ENCODE assay signal across 13 mouse cellular contexts in the genomic region with DNA sequence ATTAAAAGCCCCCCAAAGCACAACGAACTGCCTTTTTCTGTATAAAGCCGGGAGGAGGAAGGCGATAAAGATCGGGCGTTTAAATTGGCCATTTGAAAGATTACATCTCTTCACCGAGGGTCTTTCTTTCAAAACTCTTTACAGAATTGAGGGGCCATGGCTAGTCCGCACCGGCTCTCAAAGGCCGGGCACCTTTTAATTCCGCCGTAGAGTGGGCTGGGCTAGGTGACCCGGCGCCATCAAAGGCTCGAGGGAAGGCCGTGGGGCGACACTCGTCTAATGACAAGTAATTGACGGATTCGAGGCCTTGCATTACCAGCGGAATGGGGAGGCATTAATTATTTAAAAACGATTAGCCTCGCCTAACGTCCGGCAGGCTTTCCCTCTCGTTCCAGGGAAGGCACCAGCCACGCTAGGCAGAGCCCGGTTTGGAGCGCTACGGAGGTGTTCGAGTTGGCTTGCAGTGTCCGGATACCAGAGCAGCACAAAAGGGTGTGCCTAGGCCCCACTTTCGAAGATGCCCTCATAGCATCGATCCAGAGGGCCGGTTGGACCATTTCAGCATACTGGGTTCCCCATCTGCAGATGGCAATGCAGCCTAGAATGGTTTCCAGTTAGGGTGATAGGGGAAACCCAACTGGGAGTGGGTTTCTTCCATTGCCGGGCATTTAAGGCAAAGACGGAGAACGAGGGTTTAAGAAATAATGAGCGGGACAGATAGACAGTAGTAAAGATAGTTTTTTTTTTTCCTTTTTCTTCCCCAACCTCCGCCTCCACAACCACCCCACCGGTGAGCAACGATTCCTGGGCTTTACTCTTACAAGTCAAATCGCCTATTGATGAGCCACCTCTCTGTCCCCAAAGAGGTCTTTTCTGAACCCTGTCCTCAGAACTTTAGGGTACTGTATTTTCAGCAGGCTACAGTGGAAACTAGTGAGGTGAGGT. TPM values are rescaled to one million over a fixed set of nuclear protein-coding genes. Genes with fewer than 3 reads are reported as not detected.
DNase-seq lines count a peak whose midpoint lies in the region; ATAC-seq lines count a peak whose summit lies in the region.
"Had no signal": no experiment of that assay in that cellular context is flagged by ENCODE, and none has a peak within 500 bp of the region (broad histone marks: within the 10 kb centered on the region; RNA-seq: fewer than 3 reads in every experiment).

No protein-coding gene starts in this region.

- DNase-seq in heart, postnatal 25 days (ENCODE audit: low spot score), result no peak
- peak; percentile 42 for DNase-seq in ES-CJ7 (ENCODE audit: low read depth, low spot score)
- DNase-seq in midbrain, embryonic 11.5 days (ENCODE audit: low spot score, missing footprints), result peak; percentile 96
- DNase-seq in urinary bladder, adult 18-20 months (ENCODE audit: low spot score in 2 of 2), result no peak
- no peak for DNase-seq in adrenal gland, postnatal 25 days
- DNase-seq in right cerebral cortex, adult 2 months (ENCODE audit: low spot score in 2 of 2), result no peak
- DNase-seq: kidney, postnatal 36 days had no signal

- peaks cover 0 to 13% of the 10 kb centered on the region in 2 experiments; a peak in 1 of 4 replicates for H3K4me1 ChIP-seq in heart, embryonic 14.5 days (ENCODE audit: control insufficient read depth in 2 of 2, insufficient read depth in 2 of 2, low read length in 2 of 2)
- H3K4me1 ChIP-seq in intestine, embryonic 16.5 days (ENCODE audit: control insufficient read depth, insufficient read depth, low read length), result 0 out of 2 replicates have a peak, but pooled peaks cover 3% of the 10 kb centered on the region
- H3K4me1 ChIP-seq in midbrain, embryonic 11.5 days (ENCODE audit: control insufficient read depth, insufficient read depth, low read length), result peaks cover 2% of the 10 kb centered on the region; the same call in 1 of the 2 replicates

- ATAC-seq in heart, embryonic 14.5 days (ENCODE audit: insufficient number of reproducible peaks, insufficient read depth, low FRiP score, low read depth), result no peak
- no peak for ATAC-seq in intestine, embryonic 16.5 days
- ATAC-seq in midbrain, embryonic 11.5 days (ENCODE audit: low FRiP score), result no peak
- ATAC-seq: CD4-positive, CD25-positive, alpha-beta regulatory T cell, adult 4 months had no signal

- 0 out of 2 replicates have a peak overlapping the region, but pooled peaks have one; percentile 9 for H3K4me2 ChIP-seq in heart, embryonic 14.5 days (ENCODE audit: low read length)
- H3K4me2 ChIP-seq in intestine, embryonic 16.5 days (ENCODE audit: low read depth, low read length), result peak overlapping the region; percentile 7; the same call in 1 of the 2 replicates
- peak overlapping the region; percentile 40 for H3K4me2 ChIP-seq in midbrain, embryonic 11.5 days

- H3K9ac ChIP-seq in heart, embryonic 14.5 days (ENCODE audit: low read length), result no peak overlapping the region
- H3K9ac ChIP-seq in intestine, embryonic 16.5 days (ENCODE audit: low read depth, low read length), result peak overlapping the region; percentile 3; the same call in 1 of the 2 replicates
- H3K9ac ChIP-seq in midbrain, embryonic 11.5 days (ENCODE audit: low read length), result peak overlapping the region; percentile 65

- no peak overlapping the region for H3K27ac ChIP-seq in heart, embryonic 14.5 days (replicated peaks in 1 of 2; ENCODE audit: control insufficient read depth in 1 of 2, insufficient read depth in 1 of 2, low read depth in 2 of 2, low read length in 2 of 2)
- no peak overlapping the region for H3K27ac ChIP-seq in intestine, embryonic 16.5 days (ENCODE audit: low read length)
- H3K27ac ChIP-seq in midbrain, embryonic 11.5 days (ENCODE audit: low read depth, low read length), result peak overlapping the region; percentile 73
- H3K27ac ChIP-seq: forebrain, embryonic 10.5 days had no signal

- 2% methylated on average over 42 of the region's 42 CpGs for WGBS in heart, embryonic 14.5 days
- 10% methylated on average over 42 of the region's 42 CpGs for WGBS in intestine, embryonic 16.5 days
- WGBS in midbrain, embryonic 11.5 days, result 1% methylated on average over 42 of the region's 42 CpGs

- no peaks in the 10 kb centered on the region for H3K9me3 ChIP-seq in heart, embryonic 14.5 days (ENCODE audit: control insufficient read depth, low read length)
- H3K9me3 ChIP-seq in intestine, embryonic 16.5 days (ENCODE audit: control insufficient read depth, low read length), result no peaks in the 10 kb centered on the region
- H3K9me3 ChIP-seq in midbrain, embryonic 11.5 days (ENCODE audit: control insufficient read depth, low read length), result no peaks in the 10 kb centered on the region
- H3K9me3 ChIP-seq: forebrain, embryonic 10.5 days had no signal

- peaks cover 99% of the 10 kb centered on the region for H3K27me3 ChIP-seq in heart, embryonic 14.5 days (ENCODE audit: control insufficient read depth, insufficient read depth, low read length)
- peaks cover 89% of the 10 kb centered on the region for H3K27me3 ChIP-seq in intestine, embryonic 16.5 days (replicated peaks; ENCODE audit: control insufficient read depth, insufficient read depth, low read length)
- peaks cover 100% of the 10 kb centered on the region for H3K27me3 ChIP-seq in midbrain, embryonic 11.5 days (ENCODE audit: control insufficient read depth, insufficient read depth, low read length)

- peak overlapping the region in 1 of 2 experiments; percentile 16; a peak in 1 of 4 replicates for H3K4me3 ChIP-seq in heart, embryonic 14.5 days (ENCODE audit: control insufficient read depth in 1 of 2, insufficient read depth in 1 of 2, low read depth in 1 of 2, low read length in 2 of 2)
- peak overlapping the region; percentile 39 for H3K4me3 ChIP-seq in intestine, embryonic 16.5 days (ENCODE audit: low read length)
- peak overlapping the region; percentile 33 for H3K4me3 ChIP-seq in midbrain, embryonic 11.5 days (ENCODE audit: low read depth, low read length)
- H3K4me3 ChIP-seq: forebrain, embryonic 10.5 days had no signal

- intact Hi-C loops in heart, postnatal 25 days (cut with DNase I), result loop anchor here (10.0 kb wide), 2 partner anchors 674 to 954 kb away; a partner anchor contains a TSS

- no peaks in the 10 kb centered on the region for H3K36me3 ChIP-seq in heart, embryonic 14.5 days (ENCODE audit: control insufficient read depth, insufficient read depth, low read length)
- no peaks in the 10 kb centered on the region for H3K36me3 ChIP-seq in intestine, embryonic 16.5 days (ENCODE audit: control insufficient read depth, insufficient read depth, low read length)
- no peaks in the 10 kb centered on the region for H3K36me3 ChIP-seq in midbrain, embryonic 11.5 days (ENCODE audit: control insufficient read depth, insufficient read depth, low read length)
- H3K36me3 ChIP-seq: forebrain, embryonic 10.5 days had no signal

RNA-seq across cellular contexts. Expression of a gene that starts 8.1 kb away (rescaled TPM):
- polyA plus RNA-seq in heart, embryonic 14.5 days (2014; fragmentation: Nextera tagmentation; extraction: Ambion mirVana), result 0.24 TPM in 1 of 2 replicates, not detected in the other
- not detected for total RNA-seq in heart, postnatal 25 days (2021)
- polyA plus RNA-seq in intestine, embryonic 16.5 days (2015; fragmentation: Nextera tagmentation; extraction: Ambion mirVana), result 3.4 and 4.1 TPM in 2 replicates
- polyA plus RNA-seq in midbrain, embryonic 11.5 days (2014; fragmentation: Nextera tagmentation; extraction: Ambion mirVana), result 15.1 and 17.9 TPM in 2 replicates
- total RNA-seq in adrenal gland, postnatal 25 days (2021), result not detected in 2 replicates
- total RNA-seq: gastrocnemius, postnatal 4 days; left cerebral cortex, postnatal 36 days had no signal
- polyA plus RNA-seq: CD4-positive, CD25-positive, alpha-beta regulatory T cell, adult 4 months had no signal

Comparison
In these comparisons a context has a peak if more than half of its experiments do, and no peak if none do; other contexts are left out.
1. DNase-seq: peak in ES-CJ7 (single experiment) and midbrain, embryonic 11.5 days (single experiment); none in heart, postnatal 25 days (single experiment), urinary bladder, adult 18-20 months (0 of 2), adrenal gland, postnatal 25 days (single experiment) and right cerebral cortex, adult 2 months (0 of 2).
2. Peak in every context shown above with its lines, with median percentiles within 50 percentile points of each other: H3K4me2 ChIP-seq.